Mouse (Mus musculus) granulocyte monocyte progenitor cell, adult 5-6 weeks (primary cell): Measurements from ENCODE around the gene Trim37. TPM values are rescaled to one million over a fixed set of nuclear protein-coding genes. Genes with fewer than 3 reads are reported as not detected.

Experiments used
- ATAC-seq: replicated peaks from 2 replicates; pipeline ENCODE4 v1.8.0; 2016; ENCODE audit warnings: mild to moderate bottlenecking, moderate TSS enrichment, inconsistent platforms; ENCODE audit not compliant: poor library complexity, severe bottlenecking
- total RNA-seq, 2 experiments: library from RNA; stranded (forward) in 1 of 2; stranded (reverse) in 1 of 2; fragments of 200-712, 200-1000 nt in 1 of 2; fragments of >200 nt in 1 of 2; fragmentation: Nextera tagmentation in 1 of 2; gene quantifications; 2 replicates each; pipeline ENCODE4 v1.2.3; 2014 to 2017

The Trim37 gene
- total RNA-seq, 2 experiments from 2014 or later: 29.4 to 53.0 TPM

- no peak for ATAC-seq
These were observed 139.4 kb downstream of the Trim37 start for GRCm38 (mm10) chr11:87266246-87266645.

GRCm38 (mm10) chr11:87268803-87269202 lies 141.9 kb downstream of the Trim37 start:
- no peak for ATAC-seq

Other genes with a start within 250 kb of the Trim37 start
- 11.6 and 18.4 TPM in 2 replicates for gene Ypel2, start 133.4 kb upstream of the Trim37 start, total RNA-seq (2014; fragmentation: Nextera tagmentation)
- 6.7 and 6.9 TPM in 2 replicates for gene Ypel2, start 133.4 kb upstream of the Trim37 start, total RNA-seq (2017)
- gene Gdpd1, start 53.0 kb upstream of the Trim37 start, total RNA-seq (2014; fragmentation: Nextera tagmentation): 0.11 and 1.1 TPM in 2 replicates
- 0.57 TPM in 1 of 2 replicates, not detected in the other for gene Gdpd1, start 53.0 kb upstream of the Trim37 start, total RNA-seq (2017)
- gene Smg8, start 40.3 kb upstream of the Trim37 start, total RNA-seq (2014; fragmentation: Nextera tagmentation): 17.5 and 19.5 TPM in 2 replicates
- gene Smg8, start 40.3 kb upstream of the Trim37 start, total RNA-seq (2017): 22.3 and 34.6 TPM in 2 replicates
- gene Prr11, start 18.4 kb upstream of the Trim37 start, total RNA-seq (2014; fragmentation: Nextera tagmentation): 8.6 and 15.1 TPM in 2 replicates
- gene Prr11, start 18.4 kb upstream of the Trim37 start, total RNA-seq (2017): 9.6 and 12.6 TPM in 2 replicates
- gene Ska2, start 17.8 kb upstream of the Trim37 start, total RNA-seq (2014; fragmentation: Nextera tagmentation): 17.6 and 18.8 TPM in 2 replicates
- 42.4 and 49.0 TPM in 2 replicates for gene Ska2, start 17.8 kb upstream of the Trim37 start, total RNA-seq (2017)
- 0.56 TPM in 1 of 2 replicates, not detected in the other for gene Ppm1e, start 231.9 kb downstream of the Trim37 start, total RNA-seq (2014; fragmentation: Nextera tagmentation)
- gene Ppm1e, start 231.9 kb downstream of the Trim37 start, total RNA-seq (2017): 1.8 and 2.0 TPM in 2 replicates